Comparison of ENCODE assay signal across 17 mouse cellular contexts in genomic region chr13:52847481-52847880, GRCm38 (mm10).
DNase-seq lines count a peak whose midpoint lies in the region; ATAC-seq and TF ChIP-seq lines count a peak whose summit lies in the region.
"Had no signal": no experiment of that assay in that cellular context is flagged by ENCODE, and none has a peak within 500 bp of the region (broad histone marks: within the 10 kb centered on the region; RNA-seq: fewer than 3 reads in every experiment).

No protein-coding gene starts in this region.

- 50% methylated on average over 8 of the region's 8 CpGs for WGBS in heart, embryonic 12.5 days

- no peak overlapping the region for H3K4me3 ChIP-seq in heart, embryonic 12.5 days
- no peak overlapping the region for H3K4me3 ChIP-seq in layer of hippocampus, adult 2 months
- H3K4me3 ChIP-seq in brown adipose tissue, adult 24 weeks (ENCODE audit: insufficient read depth, low read depth, low read length): no peak overlapping the region
- H3K4me3 ChIP-seq: left cerebral cortex, adult 2 months; midbrain, embryonic 10.5 days had no signal

- 0 out of 2 replicates have a peak overlapping the region, but pooled peaks have one; percentile 1 for H3K27ac ChIP-seq in heart, embryonic 12.5 days (ENCODE audit: poor library complexity, severe bottlenecking)
- peak overlapping the region; percentile 24; the same call in 1 of the 2 replicates for H3K27ac ChIP-seq in layer of hippocampus, adult 2 months
- 0 out of 2 replicates have a peak overlapping the region, but pooled peaks have one; percentile 13 for H3K27ac ChIP-seq in brown adipose tissue, adult 24 weeks (replicated peaks; ENCODE audit: low read depth, low read length)
- H3K27ac ChIP-seq: left cerebral cortex, adult 2 months; midbrain, embryonic 10.5 days had no signal

- peaks cover 51% of the 10 kb centered on the region for H3K4me1 ChIP-seq in heart, embryonic 12.5 days (replicated peaks)
- H3K4me1 ChIP-seq in brown adipose tissue, adult 24 weeks (ENCODE audit: control insufficient read depth, insufficient read depth, insufficient read length, low read length): no peaks in the 10 kb centered on the region; the same call in 1 of the 2 replicates
- H3K4me1 ChIP-seq: midbrain, embryonic 10.5 days had no signal

- no peak for TF ChIP-seq CTCF in layer of hippocampus, adult 2 months (conservative IDR thresholded peaks at IDR 0.05)

- no peak for ATAC-seq in heart, embryonic 12.5 days (ENCODE audit: insufficient number of reproducible peaks, low FRiP score)
- ATAC-seq: forebrain, embryonic 14.5 days; intestine, postnatal 0 days; lung, postnatal 0 days had no signal

- no peaks in the 10 kb centered on the region for H3K27me3 ChIP-seq in heart, embryonic 12.5 days (replicated peaks)

- H3K4me2 ChIP-seq in heart, embryonic 12.5 days: 0 out of 2 replicates have a peak overlapping the region, but pooled peaks have one; percentile 8

- H3K9ac ChIP-seq in heart, embryonic 12.5 days: 0 out of 2 replicates have a peak overlapping the region, but pooled peaks have one; percentile 32

- DNase-seq in heart, adult 9 months (ENCODE audit: low spot score in 2 of 2): no peak
- no peak for DNase-seq in layer of hippocampus, adult 2 months (ENCODE audit: low spot score in 2 of 2)
- DNase-seq in layer of hippocampus, postnatal 36 days: no peak
- DNase-seq in NIH3T3 (ENCODE audit: low read depth): peak; percentile 85
- DNase-seq in right cerebral cortex, postnatal 10 days (ENCODE audit: low spot score in 2 of 2): no peak
- DNase-seq: cerebellum, adult 11-12 months; cerebellum, postnatal 10 days; gastrocnemius, postnatal 14 days; heart, postnatal 14 days; kidney, postnatal 25 days had no signal

- H3K9me3 ChIP-seq in heart, embryonic 12.5 days (replicated peaks): no peaks in the 10 kb centered on the region
- H3K9me3 ChIP-seq: midbrain, embryonic 10.5 days had no signal

- no peaks in the 10 kb centered on the region for H3K36me3 ChIP-seq in heart, embryonic 12.5 days
- H3K36me3 ChIP-seq: midbrain, embryonic 10.5 days had no signal
